Mouse (Mus musculus): Measurements from ENCODE around the gene Ccr7. TPM values are rescaled to one million over a fixed set of nuclear protein-coding genes. Genes with fewer than 3 reads are reported as not detected.

The Ccr7 gene
- polyA plus RNA-seq, 1 experiment from 2014 or later = 1.6 TPM

GRCm38 (mm10) chr11:99147041-99147919 is 7.6 kb downstream of the Ccr7 start:
- DNase-seq (no peak), ATAC-seq (no peak)
- Histone ChIP-seq H3K9ac (replicated peaks) (no peak overlapping the region), H3K4me3 (ENCODE audit: low read depth, low read length) (no peak overlapping the region), H3K27me3 (ENCODE audit: insufficient read depth, low read length) (no peaks in the 10 kb centered on the region), H3K4me1 (ENCODE audit: insufficient read depth) (peaks cover 24% of the 10 kb centered on the region), H3K27ac (ENCODE audit: low read depth) (no peak overlapping the region), H3K4me2 (ENCODE audit: low read depth, low read length) (no peak overlapping the region), H3K36me3 (replicated peaks; ENCODE audit: insufficient read depth, low read length) (no peaks in the 10 kb centered on the region), H3K9me3 (ENCODE audit: low read length) (no peaks in the 10 kb centered on the region)
- 24% methylated on average over 17 of the region's 17 CpGs for WGBS (ENCODE audit: insufficient replicate concordance)
- TF ChIP-seq CTCF (IDR thresholded peaks at IDR 0.05; ENCODE audit: low read depth) (no peak), EP300 (IDR thresholded peaks at IDR 0.05; ENCODE audit: low read depth) (no peak)

GRCm38 (mm10) chr11:99146558-99146957 is 8.3 kb downstream of the Ccr7 start:
- H3K27me3 ChIP-seq (ENCODE audit: insufficient read depth, low read length) = no peaks in the 10 kb centered on the region
- H3K9me3 ChIP-seq (ENCODE audit: low read length) = no peaks in the 10 kb centered on the region
- H3K36me3 ChIP-seq (replicated peaks; ENCODE audit: insufficient read depth, low read length) = no peaks in the 10 kb centered on the region
- H3K27ac ChIP-seq (ENCODE audit: low read depth) = no peak overlapping the region
- H3K4me1 ChIP-seq (ENCODE audit: insufficient read depth) = peaks cover 31% of the 10 kb centered on the region
- TF ChIP-seq CTCF (IDR thresholded peaks at IDR 0.05; ENCODE audit: low read depth) = no peak
- TF ChIP-seq EP300 (IDR thresholded peaks at IDR 0.05; ENCODE audit: low read depth) = no peak
- no peak overlapping the region for H3K9ac ChIP-seq (replicated peaks)
- H3K4me3 ChIP-seq (ENCODE audit: low read depth, low read length) = no peak overlapping the region
- ATAC-seq (no peak), DNase-seq (no peak)
- no peak overlapping the region for H3K4me2 ChIP-seq (ENCODE audit: low read depth, low read length)
- WGBS (ENCODE audit: insufficient replicate concordance) = 69% methylated on average over 6 of the region's 6 CpGs

GRCm38 (mm10) chr11:99145765-99146164 is 9.1 kb downstream of the Ccr7 start:
- ATAC-seq = no peak
- no peak overlapping the region for H3K4me2 ChIP-seq (ENCODE audit: low read depth, low read length)
- H3K27ac ChIP-seq (ENCODE audit: low read depth) = no peak overlapping the region
- DNase-seq = no peak
- no peak for TF ChIP-seq CTCF (IDR thresholded peaks at IDR 0.05; ENCODE audit: low read depth)
- TF ChIP-seq EP300 (IDR thresholded peaks at IDR 0.05; ENCODE audit: low read depth) = no peak
- no peaks in the 10 kb centered on the region for H3K27me3 ChIP-seq (ENCODE audit: insufficient read depth, low read length)
- no peaks in the 10 kb centered on the region for H3K9me3 ChIP-seq (ENCODE audit: low read length)
- H3K4me3 ChIP-seq (ENCODE audit: low read depth, low read length) = no peak overlapping the region
- H3K9ac ChIP-seq (replicated peaks) = no peak overlapping the region
- H3K36me3 ChIP-seq (replicated peaks; ENCODE audit: insufficient read depth, low read length) = no peaks in the 10 kb centered on the region
- WGBS (ENCODE audit: insufficient replicate concordance) = 87% methylated on average over 16 of the region's 16 CpGs
- H3K4me1 ChIP-seq (ENCODE audit: insufficient read depth) = peaks cover 34% of the 10 kb centered on the region

GRCm38 (mm10) chr11:99144940-99145339 is 9.9 kb downstream of the Ccr7 start:
- Histone ChIP-seq H3K4me1 (ENCODE audit: insufficient read depth) (peaks cover 34% of the 10 kb centered on the region), H3K27me3 (ENCODE audit: insufficient read depth, low read length) (no peaks in the 10 kb centered on the region), H3K36me3 (replicated peaks; ENCODE audit: insufficient read depth, low read length) (no peaks in the 10 kb centered on the region), H3K27ac (ENCODE audit: low read depth) (no peak overlapping the region), H3K4me3 (ENCODE audit: low read depth, low read length) (no peak overlapping the region), H3K9me3 (ENCODE audit: low read length) (no peaks in the 10 kb centered on the region), H3K4me2 (ENCODE audit: low read depth, low read length) (no peak overlapping the region; the same call in 1 of the 2 replicates), H3K9ac (replicated peaks) (no peak overlapping the region)
- no peak for TF ChIP-seq EP300 (IDR thresholded peaks at IDR 0.05; ENCODE audit: low read depth)
- ATAC-seq (no peak), DNase-seq (no peak)
- WGBS (ENCODE audit: insufficient replicate concordance) = 85% methylated on average over 23 of the region's 23 CpGs

GRCm38 (mm10) chr11:99144456-99144855 is 10.4 kb downstream of the Ccr7 start:
- ATAC-seq (no peak), DNase-seq (no peak)
- H3K27me3 ChIP-seq (ENCODE audit: insufficient read depth, low read length) = no peaks in the 10 kb centered on the region
- no peaks in the 10 kb centered on the region for H3K9me3 ChIP-seq (ENCODE audit: low read length)
- no peaks in the 10 kb centered on the region for H3K36me3 ChIP-seq (replicated peaks; ENCODE audit: insufficient read depth, low read length)
- 0 out of 2 replicates have a peak overlapping the region, but pooled peaks have one; percentile 8 for H3K27ac ChIP-seq (ENCODE audit: low read depth)
- no peak overlapping the region for H3K9ac ChIP-seq (replicated peaks)
- TF ChIP-seq EP300 (IDR thresholded peaks at IDR 0.05; ENCODE audit: low read depth) = no peak
- WGBS (ENCODE audit: insufficient replicate concordance) = 25% methylated on average over 5 of the region's 5 CpGs
- no peak overlapping the region for H3K4me3 ChIP-seq (ENCODE audit: low read depth, low read length)
- no peak overlapping the region for H3K4me2 ChIP-seq (ENCODE audit: low read depth, low read length)
- H3K4me1 ChIP-seq (ENCODE audit: insufficient read depth) = peaks cover 32% of the 10 kb centered on the region

GRCm38 (mm10) chr11:99143123-99144082 is 11.5 kb downstream of the Ccr7 start:
- H3K4me2 ChIP-seq (ENCODE audit: low read depth, low read length) = no peak overlapping the region
- no peak overlapping the region for H3K9ac ChIP-seq (replicated peaks)
- ATAC-seq (no peak), DNase-seq (no peak)
- no peaks in the 10 kb centered on the region for H3K36me3 ChIP-seq (replicated peaks; ENCODE audit: insufficient read depth, low read length)
- no peaks in the 10 kb centered on the region for H3K9me3 ChIP-seq (ENCODE audit: low read length)
- H3K27ac ChIP-seq (ENCODE audit: low read depth) = peak overlapping the region; percentile 44; the same call in 1 of the 2 replicates
- TF ChIP-seq CTCF (IDR thresholded peaks at IDR 0.05; ENCODE audit: low read depth) (no peak), EP300 (IDR thresholded peaks at IDR 0.05; ENCODE audit: low read depth) (no peak)
- H3K4me1 ChIP-seq (ENCODE audit: insufficient read depth) = peaks cover 32% of the 10 kb centered on the region
- no peak overlapping the region for H3K4me3 ChIP-seq (ENCODE audit: low read depth, low read length)
- WGBS (ENCODE audit: insufficient replicate concordance) = 40% methylated on average over 16 of the region's 16 CpGs
- no peaks in the 10 kb centered on the region for H3K27me3 ChIP-seq (ENCODE audit: insufficient read depth, low read length)

All from liver, postnatal 0 days (tissue).